Mouse (Mus musculus): ENCODE data around the gene Gpc5.

- no peak for TF ChIP-seq TCF12 (IDR thresholded peaks at IDR 0.05; ENCODE audit: low read depth, low read length)
- no peak for TF ChIP-seq CTCF (conservative IDR thresholded peaks at IDR 0.05 in 1 of 2, IDR thresholded peaks at IDR 0.05 in 1 of 2; ENCODE audit: low read depth in 2 of 2, low read length in 2 of 2)
- TF ChIP-seq JUN (IDR thresholded peaks at IDR 0.05; ENCODE audit: insufficient read depth, low read depth, low read length): no peak
- no peak for TF ChIP-seq EP300 (IDR thresholded peaks at IDR 0.05; ENCODE audit: low read length)
- TF ChIP-seq POLR2A (IDR thresholded peaks at IDR 0.05; ENCODE audit: low read depth, low read length): no peak
- no peak for TF ChIP-seq MEF2A (IDR thresholded peaks at IDR 0.05; ENCODE audit: borderline replicate concordance, low read depth, low read length)
These were observed 385.3 kb downstream of the Gpc5 start for GRCm38 (mm10) chr14:115477360-115477759.

Data from CH12.LX (cell line).